In genomic region chr19:38124401-38125218, GRCm38 (mm10) we compare ENCODE assay signal across 8 mouse cellular contexts. TPM values are rescaled to one million over a fixed set of nuclear protein-coding genes. Genes with fewer than 3 reads are reported as not detected.
DNase-seq lines count a peak whose midpoint lies in the region; ATAC-seq and TF ChIP-seq lines count a peak whose summit lies in the region.

No protein-coding gene starts in this region.

- peaks cover 31% of the 10 kb centered on the region for H3K27me3 ChIP-seq in embryonic facial prominence, embryonic 12.5 days
- peaks cover 62% of the 10 kb centered on the region for H3K27me3 ChIP-seq in heart, embryonic 10.5 days (ENCODE audit: insufficient read depth, poor library complexity, severe bottlenecking)

- no peak for DNase-seq in layer of hippocampus, adult 2 months (ENCODE audit: low spot score in 2 of 2)
- DNase-seq in layer of hippocampus, adult 9-11 months, result no peak
- DNase-seq in heart, embryonic 10.5 days (ENCODE audit: low spot score), result no peak
- peak; percentile 6 to 19 for DNase-seq in layer of hippocampus, postnatal 14 days (ENCODE audit: low spot score in 2 of 2)
- peak; percentile 15 for DNase-seq in lung, postnatal 36 days
- peak; percentile 4 to 22 for DNase-seq in right cerebral cortex, postnatal 36 days (ENCODE audit: low spot score in 2 of 2)
- no peak for DNase-seq in spleen, adult 18-20 months

- no peak for TF ChIP-seq CTCF in layer of hippocampus, adult 2 months (conservative IDR thresholded peaks at IDR 0.05)

- ATAC-seq in embryonic facial prominence, embryonic 12.5 days (ENCODE audit: insufficient number of reproducible peaks, insufficient read depth, low FRiP score, low TSS enrichment), result no peak

- H3K36me3 ChIP-seq in embryonic facial prominence, embryonic 12.5 days, result no peaks in the 10 kb centered on the region
- H3K36me3 ChIP-seq in heart, embryonic 10.5 days, result no peaks in the 10 kb centered on the region

- H3K4me3 ChIP-seq in layer of hippocampus, adult 2 months, result peak overlapping the region; percentile 54
- peak overlapping the region; percentile 63 for H3K4me3 ChIP-seq in embryonic facial prominence, embryonic 12.5 days
- peak overlapping the region; percentile 75 for H3K4me3 ChIP-seq in heart, embryonic 10.5 days

- no peaks in the 10 kb centered on the region for H3K4me1 ChIP-seq in embryonic facial prominence, embryonic 12.5 days
- H3K4me1 ChIP-seq in heart, embryonic 10.5 days, result peaks cover 13% of the 10 kb centered on the region

- H3K9ac ChIP-seq in embryonic facial prominence, embryonic 12.5 days, result peak overlapping the region; percentile 42

- H3K4me2 ChIP-seq in embryonic facial prominence, embryonic 12.5 days (replicated peaks), result peak overlapping the region; percentile 93

- peak overlapping the region; percentile 70; the same call in 1 of the 2 replicates for H3K27ac ChIP-seq in layer of hippocampus, adult 2 months
- no peak overlapping the region for H3K27ac ChIP-seq in embryonic facial prominence, embryonic 12.5 days
- H3K27ac ChIP-seq in heart, embryonic 10.5 days, result peak overlapping the region; percentile 79

- WGBS in embryonic facial prominence, embryonic 12.5 days, result 2% methylated on average over 74 of the region's 77 CpGs
- under 1% methylated on average over 76 of the region's 77 CpGs for WGBS in heart, embryonic 10.5 days

- no peaks in the 10 kb centered on the region for H3K9me3 ChIP-seq in embryonic facial prominence, embryonic 12.5 days
- no peaks in the 10 kb centered on the region for H3K9me3 ChIP-seq in heart, embryonic 10.5 days

RNA-seq across cellular contexts. Expression of gene Rbp4, which starts 0.5 kb away (rescaled TPM):
- total RNA-seq in layer of hippocampus, adult 2 months (2021), result 10 to 100 TPM; 11.9 to 13.7 TPM
- 2.3 and 2.5 TPM in 2 replicates for polyA plus RNA-seq in embryonic facial prominence, embryonic 12.5 days (2016; fragmentation: Nextera tagmentation; extraction: Ambion mirVana)
- 9.0 and 226 TPM in 2 replicates for polyA plus RNA-seq in heart, embryonic 10.5 days (2016; fragmentation: Nextera tagmentation; extraction: Ambion mirVana)
- 1 to 10 TPM; 6.1 to 6.6 TPM for total RNA-seq in layer of hippocampus, postnatal 14 days (2021)

RNA-seq across cellular contexts. Expression of gene Pde6c, which starts 8.0 kb away (rescaled TPM):
- under 1 TPM in 1 of 2 experiments, not detected in 1; 0.15 TPM for total RNA-seq in layer of hippocampus, adult 2 months (2021)
- not detected in 2 replicates for polyA plus RNA-seq in embryonic facial prominence, embryonic 12.5 days (2016; fragmentation: Nextera tagmentation; extraction: Ambion mirVana)
- 0.30 TPM in 1 of 2 replicates, not detected in the other for polyA plus RNA-seq in heart, embryonic 10.5 days (2016; fragmentation: Nextera tagmentation; extraction: Ambion mirVana)
- under 1 TPM in 1 of 2 experiments, not detected in 1; 0.12 TPM for total RNA-seq in layer of hippocampus, postnatal 14 days (2021)

RNA-seq across cellular contexts. Expression of gene Ffar4, which starts 27.7 kb away (rescaled TPM):
- total RNA-seq in layer of hippocampus, adult 2 months (2021), result not detected
- not detected in 2 replicates for polyA plus RNA-seq in embryonic facial prominence, embryonic 12.5 days (2016; fragmentation: Nextera tagmentation; extraction: Ambion mirVana)
- polyA plus RNA-seq in heart, embryonic 10.5 days (2016; fragmentation: Nextera tagmentation; extraction: Ambion mirVana), result 0.14 and 1.5 TPM in 2 replicates
- total RNA-seq in layer of hippocampus, postnatal 14 days (2021), result not detected

Comparison
In these comparisons a context has a peak if more than half of its experiments do, and no peak if none do; other contexts are left out.
1. DNase-seq: peak in layer of hippocampus, postnatal 14 days (2 of 2), lung, postnatal 36 days (single experiment) and right cerebral cortex, postnatal 36 days (2 of 2); none in layer of hippocampus, adult 2 months (0 of 2), layer of hippocampus, adult 9-11 months (single experiment), heart, embryonic 10.5 days (single experiment) and spleen, adult 18-20 months (0 of 2).
2. Peak in every context shown above with its lines, with median percentiles within 50 percentile points of each other: H3K4me3 ChIP-seq.